Mouse (Mus musculus) G1E (cell line): ENCODE measurements at regions not wholly inside any gene's neighbourhood (a gene's known extent, or its start where the extent isn't known, plus 50 kb on each side); places are given as distances from the start of the nearest gene placed in this dataset.

ENCODE experiments used
- CTCF ChIP-seq: IDR thresholded peaks from 2 replicates; pipeline ENCODE4 v1.5.1; 2012; ENCODE audit warnings: low read depth, low read length, inconsistent platforms, mixed read lengths
- GATA1 ChIP-seq: IDR thresholded peaks from 2 replicates; pipeline ENCODE4 v1.6.1; 2012; ENCODE audit warnings: borderline replicate concordance, low read length, inconsistent platforms, mixed read lengths
- GATA2 ChIP-seq: IDR thresholded peaks from 2 replicates; pipeline ENCODE4 v1.6.1; 2012; ENCODE audit warnings: low read depth, low read length, inconsistent platforms, borderline replicate concordance
- POLR2AphosphoS5 ChIP-seq: IDR thresholded peaks from 2 replicates; pipeline ENCODE4 v1.6.1; 2012; ENCODE audit warnings: low read depth, low read length, inconsistent platforms; ENCODE audit not compliant: insufficient replicate concordance
- TAL1 ChIP-seq: conservative IDR thresholded peaks from 2 replicates; pipeline ENCODE4 v1.6.1; 2012; ENCODE audit warnings: low read depth, low read length, inconsistent platforms, mixed read lengths

GRCm38 (mm10) chr5:111801051-111801450, 67.3 kb downstream of the Gm26897 start:
- TF ChIP-seq CTCF (no peak), GATA1 (no peak), TAL1 (no peak), GATA2 (no peak), POLR2AphosphoS5 (no peak)
